Mouse (Mus musculus) cerebellum, adult 2 months (tissue): Measurements from ENCODE around the gene Rora. TPM values are rescaled to one million over a fixed set of nuclear protein-coding genes. Genes with fewer than 3 reads are reported as not detected.

Experiments
- DNase-seq, 2 experiments: peaks; one replicate each; pipeline ENCODE4 v3.0.0; 2021
- H3K27ac ChIP-seq: fragments of 200-500 bp; 2 replicates; pipeline ENCODE4 v1.5.1; 2012; ENCODE audit warnings: low read length, control low read depth, inconsistent platforms; ENCODE audit not compliant: insufficient read depth
- H3K27me3 ChIP-seq: fragments of 200-500 bp; 2 replicates; pipeline ENCODE4 v1.6.1; 2012; ENCODE audit warnings: inconsistent platforms, mild to moderate bottlenecking, low read length, moderate library complexity; ENCODE audit not compliant: control insufficient read depth, insufficient read depth
- H3K4me1 ChIP-seq: fragments of 200-500 bp; 2 replicates; pipeline ENCODE4 v1.6.1; 2011; ENCODE audit warnings: low read length; ENCODE audit not compliant: control insufficient read depth, insufficient read depth
- H3K4me3 ChIP-seq: fragments of 200-500 bp; replicated peaks from 2 replicates; pipeline ENCODE3; 2011; ENCODE audit warnings: mild to moderate bottlenecking, low read depth, low read length, control low read depth; ENCODE audit not compliant: insufficient read depth
- CTCF ChIP-seq: fragments of 200-500 bp; IDR thresholded peaks from 2 replicates; pipeline ENCODE4 v1.5.1; 2011; ENCODE audit warnings: low read depth, mild to moderate bottlenecking, control low read depth, low read length, moderate library complexity, borderline replicate concordance; ENCODE audit not compliant: insufficient read depth
- POLR2A ChIP-seq: fragments of 200-500 bp; IDR thresholded peaks from 2 replicates; pipeline ENCODE4 v1.6.1; 2011; ENCODE audit warnings: low read length, control low read depth, borderline replicate concordance; ENCODE audit not compliant: insufficient read depth
- WGBS: fragments of 180-500 bp; shearing (Covaris S2); methylation state at CpG from one replicate; pipeline ENCODE4 v1.1.7; 2018; 5-methylcytosine and 5-hydroxymethylcytosine counted together
- polyA plus RNA-seq: library from polyadenylated mRNA; depleted of rRNA; stranded (reverse); fragments of >200 nt; gene quantifications from 2 replicates; pipeline ENCODE4 v1.2.3, GENCODE M21; 2012

Gene Rora
- polyA plus RNA-seq, 1 experiment = 58.4 TPM

DNA sequence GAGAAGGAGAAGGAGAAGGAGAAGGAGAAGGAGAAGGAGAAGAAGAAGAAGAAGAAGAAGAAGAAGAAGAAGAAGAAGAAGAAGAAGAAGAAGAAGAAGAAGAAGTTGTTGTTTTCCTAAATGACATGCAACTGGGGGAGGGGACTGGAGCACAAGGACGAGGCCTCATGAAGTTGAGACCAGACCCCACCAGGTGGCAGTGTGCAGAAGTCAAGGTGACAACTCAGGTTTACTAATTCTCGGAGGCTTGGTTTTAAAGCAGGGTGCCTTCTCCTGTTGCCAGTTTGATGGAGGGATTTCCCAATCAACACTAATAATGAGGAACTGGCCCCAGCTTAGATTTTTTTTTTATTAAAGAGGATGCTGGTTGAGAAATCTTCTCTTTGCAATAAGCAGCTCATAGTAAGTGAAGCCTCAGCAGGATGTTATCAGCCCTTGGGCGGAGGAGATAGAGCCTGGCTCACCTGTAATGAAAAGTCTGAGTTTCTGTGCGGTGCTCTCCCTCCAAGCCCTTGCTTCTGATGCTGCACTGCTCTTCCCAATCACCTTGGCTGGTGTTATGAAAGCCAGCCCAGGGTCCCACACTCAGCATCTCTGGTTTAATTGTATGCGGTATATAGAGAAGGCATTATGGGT lies 303.5 kb downstream of the Rora start:
- 64% methylated on average over 5 of the region's 5 CpGs for WGBS
- Histone ChIP-seq H3K27me3 (no peaks in the 10 kb centered on the region), H3K27ac (no peak overlapping the region), H3K4me1 (no peaks in the 10 kb centered on the region; the same call in 1 of the 2 replicates), H3K4me3 (no peak overlapping the region)
- TF ChIP-seq POLR2A = no peak
- peak; percentile 78 for TF ChIP-seq CTCF
- peak; percentile 65 to 66 for DNase-seq

GRCm38 (mm10) chr9:68957793-68958192 lies 304.2 kb downstream of the Rora start:
- Histone ChIP-seq H3K27ac (no peak overlapping the region), H3K4me3 (no peak overlapping the region), H3K4me1 (no peaks in the 10 kb centered on the region; the same call in 1 of the 2 replicates), H3K27me3 (no peaks in the 10 kb centered on the region)
- no peak for DNase-seq
- no peak for TF ChIP-seq POLR2A
- no peak for TF ChIP-seq CTCF
- WGBS = 97% methylated on average over 3 of the region's 3 CpGs

GRCm38 (mm10) chr9:68958919-68959318 lies 305.3 kb downstream of the Rora start:
- WGBS = 88% methylated on average over 5 of the region's 5 CpGs
- Histone ChIP-seq H3K27ac (no peak overlapping the region), H3K4me1 (no peaks in the 10 kb centered on the region; the same call in none of the 2 replicates), H3K27me3 (no peaks in the 10 kb centered on the region), H3K4me3 (no peak overlapping the region)
- no peak for DNase-seq
- TF ChIP-seq POLR2A = no peak
- TF ChIP-seq CTCF = no peak

DNA sequence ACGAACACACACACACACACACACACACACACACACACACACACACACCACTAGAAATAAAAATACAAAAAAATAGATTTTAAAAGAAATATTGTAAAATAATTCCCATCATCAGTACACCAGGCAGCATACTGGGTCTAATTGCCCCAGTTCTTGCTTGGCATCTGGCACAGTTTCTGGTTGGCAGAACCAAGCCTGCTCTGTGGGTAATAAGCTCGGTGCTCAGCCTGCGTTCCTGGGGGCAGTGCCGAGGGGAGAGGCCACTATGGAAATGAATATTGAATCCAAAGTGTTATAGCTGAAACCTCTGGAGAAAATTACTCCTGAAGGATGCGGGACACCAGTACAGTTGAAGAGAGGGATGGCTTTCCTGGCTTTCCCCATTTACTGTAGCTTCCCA lies 310.3 kb downstream of the Rora start:
- peak; percentile 49 to 69 for DNase-seq
- Histone ChIP-seq H3K27ac (no peak overlapping the region), H3K4me3 (no peak overlapping the region), H3K4me1 (no peaks in the 10 kb centered on the region; the same call in 1 of the 2 replicates), H3K27me3 (no peaks in the 10 kb centered on the region)
- 33% methylated on average over 5 of the region's 5 CpGs for WGBS
- TF ChIP-seq CTCF (no peak), POLR2A (no peak)

DNA sequence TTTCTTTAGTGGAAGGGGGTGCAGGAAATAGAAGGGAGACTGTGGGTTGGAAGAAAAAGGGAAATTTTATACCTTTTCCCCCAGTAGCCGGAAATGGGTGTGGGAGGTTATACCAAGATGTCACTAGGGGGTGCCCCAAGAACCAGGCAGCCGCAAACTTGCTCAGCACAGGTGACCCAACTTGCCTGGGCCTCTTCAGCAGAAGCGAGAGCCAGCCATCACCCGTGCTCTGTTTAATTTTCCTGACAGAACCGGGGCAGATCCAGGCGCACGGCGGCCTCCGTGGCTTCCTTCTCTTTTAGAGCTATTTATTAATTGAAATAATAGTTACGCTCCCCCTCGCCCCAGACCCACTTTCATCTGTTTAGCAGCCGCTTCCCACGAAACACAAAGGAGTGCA lies 313.0 kb downstream of the Rora start:
- no peaks in the 10 kb centered on the region; the same call in 1 of the 2 replicates for H3K4me1 ChIP-seq
- WGBS = 17% methylated on average over 13 of the region's 13 CpGs
- TF ChIP-seq CTCF = peak; percentile 55; the same call in 1 of the 2 replicates
- TF ChIP-seq POLR2A = no peak
- no peaks in the 10 kb centered on the region for H3K27me3 ChIP-seq
- peak; percentile 63 to 76 for DNase-seq
- no peak overlapping the region for H3K27ac ChIP-seq
- peak overlapping the region; percentile 14 for H3K4me3 ChIP-seq

GRCm38 (mm10) chr9:68970074-68970473 lies 316.5 kb downstream of the Rora start:
- no peak overlapping the region for H3K4me3 ChIP-seq
- no peak for DNase-seq
- no peak overlapping the region for H3K27ac ChIP-seq
- no peak for TF ChIP-seq POLR2A
- no peak for TF ChIP-seq CTCF
- no peaks in the 10 kb centered on the region; the same call in 1 of the 2 replicates for H3K4me1 ChIP-seq
- no peaks in the 10 kb centered on the region for H3K27me3 ChIP-seq
- WGBS = 85% methylated on average over 6 of the region's 6 CpGs

GRCm38 (mm10) chr9:68972277-68972676 lies 318.7 kb downstream of the Rora start:
- Histone ChIP-seq H3K4me1 (no peaks in the 10 kb centered on the region; the same call in 1 of the 2 replicates), H3K4me3 (no peak overlapping the region), H3K27ac (no peak overlapping the region), H3K27me3 (no peaks in the 10 kb centered on the region)
- no peak for DNase-seq
- TF ChIP-seq CTCF (no peak), POLR2A (no peak)
- WGBS = 88% methylated on average over 7 of the region's 7 CpGs

- H3K27me3 ChIP-seq = no peaks in the 10 kb centered on the region
- 56% methylated on average over 2 of the region's 2 CpGs for WGBS
- peaks cover 8% of the 10 kb centered on the region; the same call in 1 of the 2 replicates for H3K4me1 ChIP-seq
- H3K4me3 ChIP-seq = no peak overlapping the region
- H3K27ac ChIP-seq = no peak overlapping the region
- no peak for DNase-seq
- TF ChIP-seq POLR2A (no peak), CTCF (no peak)
Measured at GRCm38 (mm10) chr9:68974517-68974916, 320.9 kb downstream of the Rora start.
